Mouse (Mus musculus): ENCODE results near the gene Acads. TPM values are rescaled to one million over a fixed set of nuclear protein-coding genes. Genes with fewer than 3 reads are reported as not detected.
A peak's percentile ranks its signal among the peaks of the same experiment; 100 is the strongest.

Acads gene
- polyA plus RNA-seq, 1 experiment from 2014 or later = 41.5 TPM

GRCm38 (mm10) chr5:115134234-115135165 is 15.4 kb upstream of the Acads start, which contains the start of gene Unc119b:
TSS of gene Unc119b (minus strand) at chr5:115134975.
- H3K27ac ChIP-seq = peak within 1 kb of the TSS; percentile 61
- H3K4me3 ChIP-seq (replicated peaks) = peak within 1 kb of the TSS; percentile 84
- under 1% methylated on average over 78 of the region's 81 CpGs for WGBS (ENCODE audit: insufficient replicate concordance)

GRCm38 (mm10) chr5:115133358-115134066 is 14.4 kb upstream of the Acads start:
- Histone ChIP-seq H3K9me3 (replicated peaks) (no peaks in the 10 kb centered on the region), H3K4me1 (replicated peaks) (peaks cover 17% of the 10 kb centered on the region), H3K27me3 (peaks cover 15% of the 10 kb centered on the region), H3K9ac (peak overlapping the region; percentile 83), H3K4me2 (peak overlapping the region; percentile 98), H3K36me3 (peaks cover 12% of the 10 kb centered on the region), H3K4me3 (replicated peaks) (peak overlapping the region; percentile 84), H3K27ac (no peak overlapping the region)
- 57% methylated on average over 6 of the region's 6 CpGs for WGBS (ENCODE audit: insufficient replicate concordance)
- DNase-seq (no peak), ATAC-seq (ENCODE audit: low read depth) (no peak)

More at GRCm38 (mm10) chr5:115134234-115135165, 15.4 kb upstream of the Acads start, which contains the start of gene Unc119b:
- ATAC-seq (ENCODE audit: low read depth) = peak; percentile 96
- Histone ChIP-seq H3K4me1 (replicated peaks) (peaks cover 17% of the 10 kb centered on the region), H3K9me3 (replicated peaks) (no peaks in the 10 kb centered on the region), H3K4me2 (peak within 1 kb of the TSS; percentile 98), H3K36me3 (peaks cover 9% of the 10 kb centered on the region; the same call in 1 of the 2 replicates), H3K27me3 (peaks cover 15% of the 10 kb centered on the region), H3K9ac (peak within 1 kb of the TSS; percentile 83)
- peak; percentile 84 for DNase-seq

- DNase-seq (no peak), ATAC-seq (ENCODE audit: low read depth) (no peak)
- Histone ChIP-seq H3K9me3 (replicated peaks) (no peaks in the 10 kb centered on the region), H3K4me2 (no peak overlapping the region), H3K4me1 (replicated peaks) (peaks cover 17% of the 10 kb centered on the region), H3K9ac (no peak overlapping the region), H3K4me3 (replicated peaks) (no peak overlapping the region), H3K27me3 (peaks cover 7% of the 10 kb centered on the region), H3K27ac (no peak overlapping the region), H3K36me3 (peaks cover 12% of the 10 kb centered on the region)
- 82% methylated on average over 8 of the region's 8 CpGs for WGBS (ENCODE audit: insufficient replicate concordance)
Measured at GRCm38 (mm10) chr5:115132465-115132864, 13.3 kb upstream of the Acads start.

- no peaks in the 10 kb centered on the region for H3K27me3 ChIP-seq
- H3K36me3 ChIP-seq = peaks cover 35% of the 10 kb centered on the region
- H3K4me2 ChIP-seq = no peak overlapping the region
- no peak overlapping the region for H3K4me3 ChIP-seq (replicated peaks)
- no peak overlapping the region for H3K27ac ChIP-seq
- no peak for ATAC-seq (ENCODE audit: low read depth)
- 78% methylated on average over 6 of the region's 6 CpGs for WGBS (ENCODE audit: insufficient replicate concordance)
- peaks cover 24% of the 10 kb centered on the region for H3K4me1 ChIP-seq (replicated peaks)
- no peak overlapping the region for H3K9ac ChIP-seq
- H3K9me3 ChIP-seq (replicated peaks) = no peaks in the 10 kb centered on the region
- DNase-seq = no peak
Measured at GRCm38 (mm10) chr5:115129328-115129727, 10.2 kb upstream of the Acads start.

GRCm38 (mm10) chr5:115127421-115128179 is 8.5 kb upstream of the Acads start:
- 86% methylated on average over 22 of the region's 22 CpGs for WGBS (ENCODE audit: insufficient replicate concordance)
- Histone ChIP-seq H3K36me3 (peaks cover 40% of the 10 kb centered on the region), H3K4me1 (replicated peaks) (peaks cover 10% of the 10 kb centered on the region), H3K4me2 (no peak overlapping the region), H3K9me3 (replicated peaks) (no peaks in the 10 kb centered on the region), H3K4me3 (replicated peaks) (no peak overlapping the region), H3K9ac (no peak overlapping the region), H3K27me3 (no peaks in the 10 kb centered on the region), H3K27ac (no peak overlapping the region)
- DNase-seq = no peak
- ATAC-seq (ENCODE audit: low read depth) = no peak

- no peak for DNase-seq
- ATAC-seq (ENCODE audit: low read depth) = no peak
- H3K27me3 ChIP-seq = no peaks in the 10 kb centered on the region
- no peak overlapping the region for H3K4me3 ChIP-seq (replicated peaks)
- WGBS (ENCODE audit: insufficient replicate concordance) = 83% methylated on average over 28 of the region's 28 CpGs
- H3K4me1 ChIP-seq (replicated peaks) = peaks cover 17% of the 10 kb centered on the region
- H3K4me2 ChIP-seq = no peak overlapping the region
- peaks cover 40% of the 10 kb centered on the region for H3K36me3 ChIP-seq
- H3K9ac ChIP-seq = no peak overlapping the region
- no peaks in the 10 kb centered on the region for H3K9me3 ChIP-seq (replicated peaks)
- no peak overlapping the region for H3K27ac ChIP-seq
Measured at GRCm38 (mm10) chr5:115126578-115127312, 7.6 kb upstream of the Acads start.

- no peak overlapping the region for H3K4me2 ChIP-seq
- H3K4me3 ChIP-seq (replicated peaks) = no peak overlapping the region
- no peak overlapping the region for H3K9ac ChIP-seq
- H3K27ac ChIP-seq = no peak overlapping the region
- ATAC-seq (ENCODE audit: low read depth) (peak; percentile 60), DNase-seq (peak; percentile 59)
- H3K4me1 ChIP-seq (replicated peaks) = peaks cover 17% of the 10 kb centered on the region
- H3K9me3 ChIP-seq (replicated peaks) = no peaks in the 10 kb centered on the region
- H3K27me3 ChIP-seq = no peaks in the 10 kb centered on the region
- 38% methylated on average over 24 of the region's 24 CpGs for WGBS (ENCODE audit: insufficient replicate concordance)
- H3K36me3 ChIP-seq = peaks cover 40% of the 10 kb centered on the region
Measured at GRCm38 (mm10) chr5:115125211-115125871, 6.2 kb upstream of the Acads start.

- H3K4me1 ChIP-seq (replicated peaks) = peaks cover 19% of the 10 kb centered on the region
- H3K4me2 ChIP-seq = no peak overlapping the region
- H3K9me3 ChIP-seq (replicated peaks) = no peaks in the 10 kb centered on the region
- no peak for DNase-seq
- H3K9ac ChIP-seq = no peak overlapping the region
- H3K27ac ChIP-seq = no peak overlapping the region
- peaks cover 34% of the 10 kb centered on the region for H3K36me3 ChIP-seq
- H3K4me3 ChIP-seq (replicated peaks) = no peak overlapping the region
- ATAC-seq (ENCODE audit: low read depth) = no peak
- no peaks in the 10 kb centered on the region for H3K27me3 ChIP-seq
- WGBS (ENCODE audit: insufficient replicate concordance) = 86% methylated on average over 6 of the region's 6 CpGs
Measured at GRCm38 (mm10) chr5:115124690-115125089, 5.5 kb upstream of the Acads start.

- 79% methylated on average over 5 of the region's 5 CpGs for WGBS (ENCODE audit: insufficient replicate concordance)
- Histone ChIP-seq H3K4me1 (replicated peaks) (peaks cover 38% of the 10 kb centered on the region), H3K36me3 (peaks cover 34% of the 10 kb centered on the region), H3K9ac (no peak overlapping the region), H3K4me3 (replicated peaks) (no peak overlapping the region), H3K9me3 (replicated peaks) (no peaks in the 10 kb centered on the region), H3K4me2 (no peak overlapping the region), H3K27ac (no peak overlapping the region), H3K27me3 (no peaks in the 10 kb centered on the region)
- ATAC-seq (ENCODE audit: low read depth) = no peak
- no peak for DNase-seq
Measured at GRCm38 (mm10) chr5:115120978-115121377, 1.8 kb upstream of the Acads start.

GRCm38 (mm10) chr5:115117467-115117866 is 1.7 kb downstream of the Acads start:
- H3K27ac ChIP-seq = no peak overlapping the region
- no peaks in the 10 kb centered on the region for H3K27me3 ChIP-seq
- no peak for ATAC-seq (ENCODE audit: low read depth)
- peaks cover 28% of the 10 kb centered on the region for H3K4me1 ChIP-seq (replicated peaks)
- 88% methylated on average over 13 of the region's 13 CpGs for WGBS (ENCODE audit: insufficient replicate concordance)
- H3K9ac ChIP-seq = no peak overlapping the region
- H3K4me3 ChIP-seq (replicated peaks) = no peak overlapping the region
- H3K4me2 ChIP-seq = 0 out of 2 replicates have a peak overlapping the region, but pooled peaks have one; percentile 8
- DNase-seq = no peak
- H3K36me3 ChIP-seq = peaks cover 24% of the 10 kb centered on the region
- H3K9me3 ChIP-seq (replicated peaks) = no peaks in the 10 kb centered on the region

Data from liver, embryonic 13.5 days (tissue).